Mouse (Mus musculus) embryonic facial prominence, embryonic 15.5 days (tissue): ENCODE measurements around the gene Aldh1b1. TPM values are rescaled to one million over a fixed set of nuclear protein-coding genes. Genes with fewer than 3 reads are reported as not detected.

Experiments used
- ATAC-seq: fragments of 200-750 bp; cut with Nextera tagmentation; 2 replicates; pipeline ENCODE4 v1.8.0; 2017; ENCODE audit warnings: low read depth, moderate TSS enrichment; ENCODE audit not compliant: insufficient number of reproducible peaks, low FRiP score, low TSS enrichment
- H3K27ac ChIP-seq: fragments of 300-500 bp; sonication (generic); replicated peaks from 2 replicates; pipeline ENCODE4 v1.5.1; 2015; ENCODE audit warnings: mild to moderate bottlenecking, inconsistent platforms
- H3K27me3 ChIP-seq: fragments of 300-500 bp; sonication (generic); 2 replicates; pipeline ENCODE4 v1.6.1; 2015; ENCODE audit warnings: inconsistent platforms
- H3K36me3 ChIP-seq: fragments of 300-500 bp; sonication (generic); 2 replicates; pipeline ENCODE4 v1.6.1; 2015; ENCODE audit warnings: mild to moderate bottlenecking, inconsistent platforms
- H3K4me1 ChIP-seq: fragments of 300-500 bp; sonication (generic); 2 replicates; pipeline ENCODE4 v1.6.1; 2015; ENCODE audit warnings: inconsistent platforms
- H3K4me2 ChIP-seq: fragments of 300-500 bp; sonication (generic); replicated peaks from 2 replicates; pipeline ENCODE4 v1.6.1; 2015; ENCODE audit warnings: mild to moderate bottlenecking, inconsistent platforms
- H3K4me3 ChIP-seq: fragments of 300-500 bp; sonication (generic); replicated peaks from 2 replicates; pipeline ENCODE4 v1.5.1; 2015; ENCODE audit warnings: mild to moderate bottlenecking, inconsistent platforms
- H3K9ac ChIP-seq: fragments of 300-500 bp; sonication (generic); 2 replicates; pipeline ENCODE4 v1.6.1; 2015; ENCODE audit warnings: inconsistent platforms
- H3K9me3 ChIP-seq: fragments of 300-500 bp; sonication (generic); replicated peaks from 2 replicates; pipeline ENCODE4 v1.6.1; 2016; ENCODE audit warnings: inconsistent platforms
- WGBS: fragments of 180-500 bp; shearing (Covaris S2); methylation state at CpG from one replicate; pipeline ENCODE4 v1.1.7; 2015; 5-methylcytosine and 5-hydroxymethylcytosine counted together
- polyA plus RNA-seq: library from polyadenylated mRNA; unstranded; fragments of >200 nt; fragmentation: Nextera tagmentation; extraction: Ambion mirVana; gene quantifications from 2 replicates; pipeline ENCODE4 v1.2.1, GENCODE M21; 2015

The Aldh1b1 gene
- polyA plus RNA-seq, 1 experiment from 2014 or later: 4.1 TPM

DNA sequence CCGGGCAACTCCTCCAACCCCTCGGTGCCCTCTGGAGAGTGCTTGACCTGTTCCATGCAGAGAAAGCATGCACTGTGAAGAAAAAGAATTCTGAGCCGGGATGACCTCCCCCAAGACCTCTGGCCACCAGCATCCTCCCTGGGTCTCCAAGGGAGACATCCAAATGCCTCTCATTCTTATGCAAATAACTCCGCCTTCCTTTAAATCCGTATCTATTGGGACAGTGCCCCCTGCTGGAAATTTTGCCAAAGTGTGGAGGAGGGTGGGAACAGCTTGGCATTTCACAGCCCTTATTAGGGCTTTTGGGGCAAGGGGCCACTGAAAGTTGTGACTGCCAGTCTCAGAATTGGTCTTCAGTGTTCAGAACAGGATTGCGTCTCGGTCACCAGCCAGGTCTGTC, 16.7 kb downstream of the Aldh1b1 start:
- no peaks in the 10 kb centered on the region for H3K36me3 ChIP-seq
- H3K27ac ChIP-seq: no peak overlapping the region
- H3K4me3 ChIP-seq: no peak overlapping the region
- ATAC-seq: no peak
- peaks cover 17% of the 10 kb centered on the region for H3K4me1 ChIP-seq
- no peaks in the 10 kb centered on the region for H3K9me3 ChIP-seq
- no peak overlapping the region for H3K9ac ChIP-seq
- peaks cover 4% of the 10 kb centered on the region; the same call in 1 of the 2 replicates for H3K27me3 ChIP-seq
- no peak overlapping the region for H3K4me2 ChIP-seq
- WGBS: 40% methylated on average over 7 of the region's 7 CpGs

DNA sequence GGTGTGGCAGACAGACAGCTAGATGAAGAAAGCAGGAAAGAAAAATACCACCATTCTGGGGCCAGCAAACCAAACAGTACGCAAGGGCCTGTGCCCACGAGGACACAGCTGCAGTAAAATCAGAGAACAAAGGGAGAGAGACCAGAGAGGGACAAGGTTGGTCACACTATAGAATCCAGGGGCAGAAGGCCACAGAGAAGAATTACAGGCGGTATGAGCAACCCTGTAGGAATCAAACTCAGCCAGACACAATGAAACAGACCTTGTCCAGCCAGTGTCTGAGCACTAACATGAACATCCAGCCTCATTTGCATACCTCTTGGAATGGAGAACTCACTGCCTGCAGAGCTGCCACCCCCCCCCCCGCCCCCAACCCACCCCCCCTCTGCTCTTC, 20.0 kb downstream of the Aldh1b1 start:
- ATAC-seq: 0 out of 2 replicates have a peak, but pooled peaks have one; percentile 25
- Histone ChIP-seq H3K9ac (no peak overlapping the region), H3K27me3 (peaks cover 25% of the 10 kb centered on the region), H3K27ac (no peak overlapping the region), H3K36me3 (no peaks in the 10 kb centered on the region), H3K4me2 (peak overlapping the region; percentile 42), H3K9me3 (no peaks in the 10 kb centered on the region), H3K4me1 (peaks cover 17% of the 10 kb centered on the region), H3K4me3 (no peak overlapping the region; the same call in 1 of the 2 replicates)
- WGBS: 26% methylated on average over 4 of the region's 4 CpGs

DNA sequence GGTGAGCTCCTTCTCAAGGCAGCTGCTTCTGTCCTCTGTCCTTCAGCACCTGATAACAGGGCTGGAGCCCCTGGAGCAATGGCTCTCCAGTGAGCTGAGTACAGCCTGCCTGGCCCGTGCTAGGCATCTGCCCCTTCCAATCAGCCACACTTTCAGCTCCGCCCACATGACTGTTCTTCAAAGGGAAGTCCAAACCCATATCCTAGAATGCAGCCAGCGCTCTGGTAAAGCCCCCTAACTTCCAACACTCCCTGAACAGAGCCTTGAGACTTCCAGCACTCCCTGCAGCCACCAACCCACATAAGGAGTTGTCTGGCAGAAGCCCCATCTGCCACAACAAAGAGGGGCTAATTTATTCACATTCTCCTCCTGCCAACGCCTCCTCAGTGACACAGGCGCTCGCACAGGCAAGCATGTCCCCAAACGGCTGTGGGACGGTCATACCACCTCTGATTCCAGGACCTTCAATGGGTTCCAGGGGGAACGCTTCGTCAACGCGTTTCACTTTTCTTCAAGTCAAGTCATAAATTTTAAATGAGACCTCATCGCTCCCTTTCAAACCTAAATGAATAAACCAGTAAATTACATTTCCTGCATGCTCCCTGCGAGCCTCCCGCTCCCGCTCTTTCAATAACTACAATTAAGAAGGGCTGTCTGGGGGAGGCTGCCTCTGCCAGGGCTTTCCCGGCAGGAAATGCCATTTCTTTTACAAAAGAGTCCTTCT, 20.5 kb downstream of the Aldh1b1 start:
- H3K9me3 ChIP-seq: no peaks in the 10 kb centered on the region
- 0 out of 2 replicates have a peak, but pooled peaks have one; percentile 8 for ATAC-seq
- 1% methylated on average over 17 of the region's 17 CpGs for WGBS
- peak overlapping the region; percentile 18 for H3K4me3 ChIP-seq
- peak overlapping the region; percentile 42 for H3K4me2 ChIP-seq
- no peak overlapping the region for H3K9ac ChIP-seq
- peaks cover 17% of the 10 kb centered on the region for H3K4me1 ChIP-seq
- H3K36me3 ChIP-seq: no peaks in the 10 kb centered on the region
- H3K27me3 ChIP-seq: peaks cover 31% of the 10 kb centered on the region
- H3K27ac ChIP-seq: peak overlapping the region; percentile 63; the same call in 1 of the 2 replicates

DNA sequence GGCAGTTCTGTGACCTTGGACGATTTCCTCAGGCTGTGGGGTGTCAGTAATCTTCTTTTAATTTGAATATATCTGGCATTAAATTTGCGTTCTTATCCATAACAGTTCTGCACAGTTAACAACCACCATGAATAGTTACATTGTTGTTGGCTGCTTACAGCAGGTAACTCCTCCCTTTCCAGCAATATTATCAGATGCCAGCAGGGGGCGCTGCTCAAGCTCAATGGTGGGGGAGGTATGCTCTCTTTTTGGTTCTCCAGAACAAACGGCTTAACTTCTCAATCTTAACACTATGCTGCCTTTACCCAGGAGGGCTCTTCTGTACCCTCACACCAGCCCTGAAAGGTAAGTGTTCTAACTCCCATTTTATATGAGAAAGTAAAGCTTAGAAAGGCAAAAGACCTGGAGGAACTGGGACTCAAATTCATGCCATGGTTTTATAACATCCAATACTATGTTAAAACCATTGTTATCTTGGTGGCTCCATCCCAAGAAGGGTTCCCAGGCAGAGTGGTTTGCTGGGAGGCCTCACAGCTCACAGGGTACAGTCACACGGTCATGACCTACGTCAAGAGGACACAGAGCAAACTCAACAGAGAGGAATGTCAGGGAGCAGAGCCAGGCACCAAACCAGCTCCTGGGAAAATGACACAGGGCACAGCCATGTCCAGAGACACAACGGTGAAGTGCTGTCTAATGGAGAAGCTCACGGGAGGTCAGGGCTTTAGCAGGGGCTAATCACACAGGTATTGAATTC, 21.4 kb downstream of the Aldh1b1 start:
- WGBS: 43% methylated on average over 8 of the region's 8 CpGs
- 0 out of 2 replicates have a peak overlapping the region, but pooled peaks have one; percentile 63 for H3K27ac ChIP-seq
- H3K9ac ChIP-seq: no peak overlapping the region
- H3K27me3 ChIP-seq: peaks cover 40% of the 10 kb centered on the region
- ATAC-seq: no peak
- H3K4me1 ChIP-seq: peaks cover 17% of the 10 kb centered on the region
- H3K9me3 ChIP-seq: no peaks in the 10 kb centered on the region
- peak overlapping the region; percentile 42 for H3K4me2 ChIP-seq
- peak overlapping the region; percentile 18; the same call in 1 of the 2 replicates for H3K4me3 ChIP-seq
- no peaks in the 10 kb centered on the region for H3K36me3 ChIP-seq

DNA sequence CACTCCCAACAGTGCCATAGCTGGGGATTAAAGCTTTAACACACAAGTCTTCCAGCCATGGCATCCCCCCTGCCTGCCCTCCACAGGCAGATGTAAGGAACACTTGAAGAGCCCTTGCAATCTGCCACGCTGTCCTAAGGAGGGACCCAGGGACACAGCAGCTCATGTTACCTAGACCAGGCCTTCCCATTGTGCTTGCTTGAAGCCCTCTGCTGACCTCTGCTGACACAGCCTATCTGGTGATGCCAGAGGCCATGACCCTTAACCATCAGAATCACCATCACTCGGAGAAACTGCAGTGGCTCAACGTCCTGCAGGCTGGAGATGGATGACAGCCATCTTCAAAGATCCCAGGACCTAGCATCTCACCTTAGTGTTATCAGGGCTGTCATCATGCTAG, 23.2 kb downstream of the Aldh1b1 start:
- peaks cover 57% of the 10 kb centered on the region for H3K27me3 ChIP-seq
- WGBS: 30% methylated on average over 3 of the region's 3 CpGs

DNA sequence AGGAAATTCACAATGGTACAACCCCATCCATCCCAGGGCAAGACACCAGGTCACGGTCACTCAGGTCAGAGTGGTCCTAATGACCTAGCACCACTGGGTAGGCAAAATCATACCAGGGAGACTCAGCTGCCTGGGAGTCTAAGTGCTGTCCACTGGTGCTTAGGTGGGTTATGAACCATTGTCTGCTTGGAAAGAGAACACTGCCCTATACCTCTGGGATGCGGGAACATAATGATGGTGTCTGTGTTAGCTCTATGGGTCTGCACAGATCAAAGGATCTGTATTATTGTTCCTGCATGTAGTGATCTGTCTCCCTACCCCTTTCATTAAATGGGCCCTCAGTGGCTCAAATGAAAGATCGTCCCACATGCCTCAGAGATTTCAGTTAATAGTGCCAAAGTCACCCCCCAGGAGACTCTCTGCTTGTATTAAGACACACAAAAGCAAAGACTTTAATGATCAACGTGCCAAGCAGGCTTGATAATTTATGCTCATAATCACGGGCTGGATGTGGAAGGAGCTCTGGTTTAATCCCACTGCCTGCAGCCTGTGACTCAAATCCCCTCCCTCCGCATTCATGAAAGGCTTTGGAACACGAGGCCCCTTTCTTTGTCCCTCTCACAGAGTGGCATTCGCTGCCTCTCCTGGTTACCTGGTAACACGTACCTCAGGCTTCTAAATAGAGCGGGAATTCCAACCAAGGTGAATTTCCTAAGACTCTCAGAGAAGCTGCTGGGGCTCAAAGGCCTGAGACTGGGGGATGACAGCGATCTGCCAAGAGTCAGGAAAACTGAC, 24.2 kb downstream of the Aldh1b1 start:
- Histone ChIP-seq H3K27ac (no peak overlapping the region), H3K36me3 (no peaks in the 10 kb centered on the region), H3K4me3 (no peak overlapping the region), H3K9me3 (no peaks in the 10 kb centered on the region), H3K4me2 (no peak overlapping the region), H3K27me3 (peaks cover 67% of the 10 kb centered on the region), H3K9ac (no peak overlapping the region), H3K4me1 (peaks cover 29% of the 10 kb centered on the region)
- WGBS: 24% methylated on average over 11 of the region's 11 CpGs
- ATAC-seq: no peak

More for the DNA sequence above, 23.2 kb downstream of the Aldh1b1 start:
- no peaks in the 10 kb centered on the region for H3K9me3 ChIP-seq
- H3K4me3 ChIP-seq: no peak overlapping the region
- H3K9ac ChIP-seq: no peak overlapping the region
- peaks cover 28% of the 10 kb centered on the region for H3K4me1 ChIP-seq
- H3K4me2 ChIP-seq: no peak overlapping the region
- ATAC-seq: no peak
- H3K27ac ChIP-seq: no peak overlapping the region
- no peaks in the 10 kb centered on the region for H3K36me3 ChIP-seq

DNA sequence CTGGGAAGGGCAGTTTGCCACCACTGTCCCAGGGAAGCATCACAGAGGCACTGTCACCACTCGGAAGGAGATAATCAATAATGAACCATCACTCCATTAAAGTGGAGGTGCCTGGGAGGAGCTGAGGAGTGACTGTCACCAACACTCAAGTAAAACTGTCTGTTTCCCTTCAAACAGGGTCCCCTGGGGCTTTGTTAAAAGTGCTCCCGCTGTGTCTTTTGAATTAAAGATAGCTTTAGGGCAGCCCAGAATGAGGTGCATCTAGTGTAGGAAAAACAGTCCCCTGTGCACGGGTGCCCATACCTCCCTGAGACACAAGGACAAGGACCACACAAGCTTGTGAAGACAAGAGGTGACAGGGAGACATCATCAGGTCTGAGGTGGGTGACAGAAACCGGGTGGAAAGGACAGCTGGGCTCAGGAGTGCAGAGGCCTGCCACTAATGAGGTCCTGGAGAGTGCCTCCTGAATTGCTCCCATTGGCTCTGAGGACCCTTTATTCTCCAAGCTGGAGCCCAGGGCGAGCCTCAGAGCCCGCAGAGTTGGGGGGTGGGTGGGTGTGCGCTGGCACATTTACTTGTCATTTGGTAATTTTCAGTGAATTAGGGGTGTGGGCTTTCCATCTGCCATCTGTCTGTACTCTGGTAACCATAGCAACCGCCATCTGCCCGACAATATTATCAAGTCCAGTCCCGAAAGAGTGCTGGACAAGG, 25.4 kb downstream of the Aldh1b1 start:
- no peak overlapping the region for H3K4me2 ChIP-seq
- H3K9ac ChIP-seq: no peak overlapping the region
- no peaks in the 10 kb centered on the region for H3K36me3 ChIP-seq
- H3K27me3 ChIP-seq: peaks cover 74% of the 10 kb centered on the region
- H3K9me3 ChIP-seq: no peaks in the 10 kb centered on the region
- ATAC-seq: no peak
- no peak overlapping the region for H3K4me3 ChIP-seq
- H3K4me1 ChIP-seq: peaks cover 20% of the 10 kb centered on the region
- WGBS: 7% methylated on average over 10 of the region's 10 CpGs
- no peak overlapping the region for H3K27ac ChIP-seq

DNA sequence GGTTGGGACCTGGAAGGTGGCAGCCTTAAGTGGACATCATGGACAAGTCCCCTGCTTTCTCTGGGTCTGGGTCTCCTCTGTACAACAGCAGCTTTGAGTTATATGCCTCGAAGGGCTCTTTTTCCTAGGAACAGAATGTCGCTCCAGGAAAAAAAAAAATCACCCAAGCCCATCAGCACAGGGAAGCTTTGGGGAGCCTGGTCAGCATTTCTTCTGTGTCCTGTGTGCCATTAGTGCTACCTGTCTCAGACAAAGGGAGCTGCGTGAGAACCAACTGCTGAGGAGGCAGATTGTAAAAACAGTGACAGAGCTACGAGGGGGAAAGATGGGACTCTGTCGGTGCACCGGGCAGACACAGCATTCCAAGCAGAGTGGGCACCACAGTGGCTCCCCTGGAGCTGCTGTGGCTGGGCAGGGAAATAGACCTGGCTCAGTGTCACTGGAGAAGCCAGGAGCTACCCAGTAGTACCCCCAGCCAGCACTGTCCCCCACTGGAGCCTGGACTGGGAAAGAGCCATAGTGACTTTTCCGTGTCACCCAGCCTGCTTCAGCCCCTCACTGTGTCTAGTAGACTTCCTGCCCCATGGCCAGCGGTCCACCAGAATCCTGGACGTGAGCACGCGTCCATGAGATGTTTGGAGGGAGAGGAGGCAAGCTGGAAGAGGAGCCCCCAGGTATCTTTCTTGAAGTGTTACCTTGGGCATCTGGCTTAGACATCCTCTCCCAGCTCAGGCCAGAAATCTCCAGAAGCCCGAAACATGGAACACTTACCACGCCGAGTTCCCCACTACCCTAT, 26.1 kb downstream of the Aldh1b1 start:
- Histone ChIP-seq H3K9ac (no peak overlapping the region), H3K4me1 (peaks cover 12% of the 10 kb centered on the region), H3K36me3 (no peaks in the 10 kb centered on the region), H3K4me2 (no peak overlapping the region), H3K4me3 (no peak overlapping the region), H3K27ac (no peak overlapping the region), H3K9me3 (no peaks in the 10 kb centered on the region), H3K27me3 (peaks cover 81% of the 10 kb centered on the region)
- WGBS: 30% methylated on average over 14 of the region's 14 CpGs
- ATAC-seq: no peak

DNA sequence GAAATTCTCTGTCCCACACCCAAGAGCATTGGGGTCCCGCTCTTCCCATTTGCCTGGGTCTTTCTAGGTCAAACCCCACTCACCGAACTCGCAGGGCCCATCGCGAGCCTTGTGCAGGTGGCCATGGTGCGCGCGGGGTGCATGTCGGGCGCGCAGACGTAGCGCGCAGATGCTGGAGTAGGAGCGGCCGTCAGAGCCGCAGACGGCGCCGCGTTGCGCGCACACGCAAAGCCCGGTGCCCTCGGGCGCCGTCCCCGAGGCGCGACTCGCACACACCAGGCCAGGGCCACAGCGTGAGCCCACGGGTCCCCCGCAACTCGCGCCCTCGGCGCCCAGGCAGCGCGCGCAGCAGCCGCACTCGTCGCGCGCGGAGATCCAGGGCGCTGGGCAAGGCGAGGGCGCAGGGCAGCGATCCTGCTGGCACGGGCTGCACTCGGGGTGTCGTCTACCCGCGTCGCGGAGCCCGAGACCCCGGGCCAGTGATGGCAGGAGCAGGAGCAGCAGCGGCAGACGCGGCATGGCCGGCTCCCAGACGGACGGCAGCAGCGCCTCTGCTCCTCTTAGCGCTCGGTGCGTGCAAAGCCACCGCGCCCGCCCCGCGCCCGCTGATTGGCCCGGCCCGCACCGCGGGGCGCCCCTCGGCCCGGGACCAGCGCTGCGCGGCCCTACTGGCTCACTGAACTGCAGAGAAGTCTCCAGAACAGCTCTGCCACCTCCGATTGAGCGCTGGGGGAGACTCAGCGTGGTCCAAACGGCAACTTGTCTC, 27.6 kb downstream of the Aldh1b1 start, which contains the start of gene Igfbpl1:
Gene Igfbpl1 (minus strand): TSS at position 649 of the 766 bp plus-strand sequence.
- under 1% methylated on average over 89 of the region's 91 CpGs for WGBS
- H3K9ac ChIP-seq: no peak within 1 kb of the TSS
- no peaks in the 10 kb centered on the region for H3K36me3 ChIP-seq
- no peaks in the 10 kb centered on the region for H3K9me3 ChIP-seq
- peak within 1 kb of the TSS; percentile 36 for H3K4me3 ChIP-seq
- peaks cover 91% of the 10 kb centered on the region for H3K27me3 ChIP-seq
- H3K4me1 ChIP-seq: peaks cover 12% of the 10 kb centered on the region
- peak within 1 kb of the TSS; percentile 61 for H3K4me2 ChIP-seq
- no peak for ATAC-seq
- H3K27ac ChIP-seq: no peak within 1 kb of the TSS
